Mouse (Mus musculus): ENCODE data around the gene Snx29. TPM values are rescaled to one million over a fixed set of nuclear protein-coding genes. Genes with fewer than 3 reads are reported as not detected.

Gene Snx29
- polyA plus RNA-seq, 1 experiment, result 15.0 TPM

- Histone ChIP-seq H3K27ac (ENCODE audit: control insufficient read depth, insufficient read depth, low read length) (no peak overlapping the region), H3K27me3 (ENCODE audit: control insufficient read depth, insufficient read depth, low read length) (no peaks in the 10 kb centered on the region), H3K4me3 (ENCODE audit: control insufficient read depth, insufficient read depth, low read length) (no peak overlapping the region), H3K36me3 (ENCODE audit: control insufficient read depth, insufficient read depth, low read length) (no peaks in the 10 kb centered on the region), H3K4me1 (replicated peaks; ENCODE audit: control insufficient read depth, insufficient read depth, low read length) (no peaks in the 10 kb centered on the region)
- 90% methylated on average over 3 of the region's 3 CpGs for WGBS
- TF ChIP-seq POLR2A (IDR thresholded peaks at IDR 0.05; ENCODE audit: control insufficient read depth, extremely low read depth, insufficient read depth, low read length, poor library complexity) (no peak), CTCF (IDR thresholded peaks at IDR 0.05; ENCODE audit: borderline replicate concordance, control insufficient read depth, extremely low read depth, insufficient read depth, low read length, poor library complexity) (no peak)
- DNase-seq, result no peak
Measured at GRCm38 (mm10) chr16:11614401-11615014, 291.8 kb downstream of the Snx29 start.

GRCm38 (mm10) chr16:11615633-11616032 is 292.9 kb downstream of the Snx29 start:
- Histone ChIP-seq H3K36me3 (ENCODE audit: control insufficient read depth, insufficient read depth, low read length) (no peaks in the 10 kb centered on the region), H3K27me3 (ENCODE audit: control insufficient read depth, insufficient read depth, low read length) (no peaks in the 10 kb centered on the region), H3K27ac (ENCODE audit: control insufficient read depth, insufficient read depth, low read length) (no peak overlapping the region), H3K4me3 (ENCODE audit: control insufficient read depth, insufficient read depth, low read length) (no peak overlapping the region), H3K4me1 (replicated peaks; ENCODE audit: control insufficient read depth, insufficient read depth, low read length) (no peaks in the 10 kb centered on the region)
- DNase-seq, result no peak
- 81% methylated on average over 2 of the region's 2 CpGs for WGBS
- no peak for TF ChIP-seq POLR2A (IDR thresholded peaks at IDR 0.05; ENCODE audit: control insufficient read depth, extremely low read depth, insufficient read depth, low read length, poor library complexity)
- no peak for TF ChIP-seq CTCF (IDR thresholded peaks at IDR 0.05; ENCODE audit: borderline replicate concordance, control insufficient read depth, extremely low read depth, insufficient read depth, low read length, poor library complexity)

- H3K4me3 ChIP-seq (ENCODE audit: control insufficient read depth, insufficient read depth, low read length), result no peak overlapping the region
- no peak for DNase-seq
- TF ChIP-seq CTCF (IDR thresholded peaks at IDR 0.05; ENCODE audit: borderline replicate concordance, control insufficient read depth, extremely low read depth, insufficient read depth, low read length, poor library complexity) (no peak), POLR2A (IDR thresholded peaks at IDR 0.05; ENCODE audit: control insufficient read depth, extremely low read depth, insufficient read depth, low read length, poor library complexity) (no peak)
- H3K27ac ChIP-seq (ENCODE audit: control insufficient read depth, insufficient read depth, low read length), result no peak overlapping the region
- H3K27me3 ChIP-seq (ENCODE audit: control insufficient read depth, insufficient read depth, low read length), result no peaks in the 10 kb centered on the region
- H3K4me1 ChIP-seq (replicated peaks; ENCODE audit: control insufficient read depth, insufficient read depth, low read length), result peaks cover 16% of the 10 kb centered on the region
- no peaks in the 10 kb centered on the region for H3K36me3 ChIP-seq (ENCODE audit: control insufficient read depth, insufficient read depth, low read length)
- WGBS, result 96% methylated on average over 2 of the region's 2 CpGs
Measured at GRCm38 (mm10) chr16:11619951-11620350, 297.2 kb downstream of the Snx29 start.

- no peak for DNase-seq
- peaks cover 16% of the 10 kb centered on the region for H3K4me1 ChIP-seq (replicated peaks; ENCODE audit: control insufficient read depth, insufficient read depth, low read length)
- no peaks in the 10 kb centered on the region for H3K36me3 ChIP-seq (ENCODE audit: control insufficient read depth, insufficient read depth, low read length)
- H3K27me3 ChIP-seq (ENCODE audit: control insufficient read depth, insufficient read depth, low read length), result no peaks in the 10 kb centered on the region
- TF ChIP-seq CTCF (IDR thresholded peaks at IDR 0.05; ENCODE audit: borderline replicate concordance, control insufficient read depth, extremely low read depth, insufficient read depth, low read length, poor library complexity) (no peak), POLR2A (IDR thresholded peaks at IDR 0.05; ENCODE audit: control insufficient read depth, extremely low read depth, insufficient read depth, low read length, poor library complexity) (no peak)
- H3K27ac ChIP-seq (ENCODE audit: control insufficient read depth, insufficient read depth, low read length), result no peak overlapping the region
- 7% methylated on average over 3 of the region's 3 CpGs for WGBS
- no peak overlapping the region for H3K4me3 ChIP-seq (ENCODE audit: control insufficient read depth, insufficient read depth, low read length)
Measured at GRCm38 (mm10) chr16:11621042-11621441, 298.3 kb downstream of the Snx29 start.

GRCm38 (mm10) chr16:11621664-11622063 is 299.0 kb downstream of the Snx29 start:
- no peak for DNase-seq
- WGBS, result 100% methylated on average over 1 of the region's 1 CpGs
- H3K27ac ChIP-seq (ENCODE audit: control insufficient read depth, insufficient read depth, low read length), result no peak overlapping the region
- no peaks in the 10 kb centered on the region for H3K36me3 ChIP-seq (ENCODE audit: control insufficient read depth, insufficient read depth, low read length)
- no peaks in the 10 kb centered on the region for H3K27me3 ChIP-seq (ENCODE audit: control insufficient read depth, insufficient read depth, low read length)
- no peak overlapping the region for H3K4me3 ChIP-seq (ENCODE audit: control insufficient read depth, insufficient read depth, low read length)
- TF ChIP-seq CTCF (IDR thresholded peaks at IDR 0.05; ENCODE audit: borderline replicate concordance, control insufficient read depth, extremely low read depth, insufficient read depth, low read length, poor library complexity), result no peak
- no peak for TF ChIP-seq POLR2A (IDR thresholded peaks at IDR 0.05; ENCODE audit: control insufficient read depth, extremely low read depth, insufficient read depth, low read length, poor library complexity)
- H3K4me1 ChIP-seq (replicated peaks; ENCODE audit: control insufficient read depth, insufficient read depth, low read length), result peaks cover 16% of the 10 kb centered on the region

GRCm38 (mm10) chr16:11623032-11623431 is 300.3 kb downstream of the Snx29 start:
- Histone ChIP-seq H3K27me3 (ENCODE audit: control insufficient read depth, insufficient read depth, low read length) (no peaks in the 10 kb centered on the region), H3K4me3 (ENCODE audit: control insufficient read depth, insufficient read depth, low read length) (no peak overlapping the region), H3K27ac (ENCODE audit: control insufficient read depth, insufficient read depth, low read length) (no peak overlapping the region; the same call in none of the 2 replicates), H3K36me3 (ENCODE audit: control insufficient read depth, insufficient read depth, low read length) (no peaks in the 10 kb centered on the region), H3K4me1 (replicated peaks; ENCODE audit: control insufficient read depth, insufficient read depth, low read length) (peaks cover 16% of the 10 kb centered on the region)
- DNase-seq, result no peak
- no peak for TF ChIP-seq CTCF (IDR thresholded peaks at IDR 0.05; ENCODE audit: borderline replicate concordance, control insufficient read depth, extremely low read depth, insufficient read depth, low read length, poor library complexity)
- no peak for TF ChIP-seq POLR2A (IDR thresholded peaks at IDR 0.05; ENCODE audit: control insufficient read depth, extremely low read depth, insufficient read depth, low read length, poor library complexity)
- WGBS, result 85% methylated on average over 3 of the region's 3 CpGs

- 83% methylated on average over 2 of the region's 2 CpGs for WGBS
- H3K27me3 ChIP-seq (ENCODE audit: control insufficient read depth, insufficient read depth, low read length), result no peaks in the 10 kb centered on the region
- H3K36me3 ChIP-seq (ENCODE audit: control insufficient read depth, insufficient read depth, low read length), result no peaks in the 10 kb centered on the region
- no peak overlapping the region for H3K4me3 ChIP-seq (ENCODE audit: control insufficient read depth, insufficient read depth, low read length)
- TF ChIP-seq CTCF (IDR thresholded peaks at IDR 0.05; ENCODE audit: borderline replicate concordance, control insufficient read depth, extremely low read depth, insufficient read depth, low read length, poor library complexity) (no peak), POLR2A (IDR thresholded peaks at IDR 0.05; ENCODE audit: control insufficient read depth, extremely low read depth, insufficient read depth, low read length, poor library complexity) (no peak)
- H3K27ac ChIP-seq (ENCODE audit: control insufficient read depth, insufficient read depth, low read length), result no peak overlapping the region
- DNase-seq, result no peak
- peaks cover 16% of the 10 kb centered on the region for H3K4me1 ChIP-seq (replicated peaks; ENCODE audit: control insufficient read depth, insufficient read depth, low read length)
Measured at GRCm38 (mm10) chr16:11624121-11624520, 301.4 kb downstream of the Snx29 start.
